Mouse (Mus musculus) heart, embryonic 10.5 days (tissue): ENCODE results near the gene Plcd3. TPM values are rescaled to one million over a fixed set of nuclear protein-coding genes. Genes with fewer than 3 reads are reported as not detected.

Source experiments
- DNase-seq: peaks from one replicate; pipeline ENCODE4 v3.0.0-alpha.2; 2017; ENCODE audit warnings: low spot score
- H3K27ac ChIP-seq: fragments of 300-500 bp; sonication (generic); 2 replicates; pipeline ENCODE4 v1.5.1; 2016; ENCODE audit warnings: mild to moderate bottlenecking
- H3K27me3 ChIP-seq: fragments of 300-500 bp; sonication (generic); 2 replicates; pipeline ENCODE4 v1.6.1; 2016; ENCODE audit warnings: mild to moderate bottlenecking; ENCODE audit not compliant: poor library complexity, insufficient read depth, severe bottlenecking
- H3K36me3 ChIP-seq: fragments of 300-500 bp; sonication (generic); 2 replicates; pipeline ENCODE4 v1.6.1; 2016; ENCODE audit warnings: mild to moderate bottlenecking, moderate library complexity
- H3K4me1 ChIP-seq: fragments of 300-500 bp; sonication (generic); 2 replicates; pipeline ENCODE4 v1.6.1; 2016; ENCODE audit warnings: mild to moderate bottlenecking
- H3K4me3 ChIP-seq: fragments of 300-500 bp; sonication (generic); 2 replicates; pipeline ENCODE4 v1.5.1; 2016; ENCODE audit warnings: mild to moderate bottlenecking, moderate library complexity
- H3K9me3 ChIP-seq: fragments of 300-500 bp; sonication (generic); 2 replicates; pipeline ENCODE4 v1.6.1; 2016; ENCODE audit warnings: mild to moderate bottlenecking, moderate library complexity
- whole genome bisulfite sequencing: fragments of 180-500 bp; shearing (Covaris S2); methylation state at CpG from one replicate; pipeline ENCODE4 v1.1.7; 2016; 5-methylcytosine and 5-hydroxymethylcytosine counted together
- polyA plus RNA-seq: library from polyadenylated mRNA; unstranded; fragments of >200 nt; fragmentation: Nextera tagmentation; extraction: Ambion mirVana; gene quantifications from 2 replicates; pipeline ENCODE4 v1.2.1, GENCODE M21; 2016

The Plcd3 gene
- polyA plus RNA-seq, 1 experiment from 2014 or later = 3.6 TPM

DNA sequence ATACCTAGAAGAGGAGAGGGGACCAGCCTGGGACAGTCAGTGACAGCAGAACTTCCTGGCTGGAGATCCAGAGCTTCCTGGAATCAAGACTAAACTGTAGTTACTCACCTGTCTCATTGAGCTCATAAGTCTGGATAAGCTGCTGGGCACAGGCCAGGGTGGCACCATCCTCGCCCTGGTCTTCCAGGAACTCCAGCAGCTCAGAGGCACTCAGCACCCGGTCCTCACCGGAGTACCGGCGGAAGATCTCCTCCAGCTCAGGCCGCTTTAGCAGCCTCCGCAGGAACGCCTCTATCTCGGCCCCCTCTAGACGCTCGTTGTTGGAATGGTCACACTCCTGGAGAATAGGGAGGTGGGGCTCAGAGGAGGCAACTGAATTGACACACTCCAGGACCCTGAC, 23.3 kb downstream of the Plcd3 start:
- peaks cover 6% of the 10 kb centered on the region; the same call in 1 of the 2 replicates for H3K36me3 ChIP-seq
- H3K9me3 ChIP-seq = no peaks in the 10 kb centered on the region
- 64% methylated on average over 11 of the region's 11 CpGs for WGBS
- no peak overlapping the region for H3K4me3 ChIP-seq
- no peak overlapping the region for H3K27ac ChIP-seq
- no peak for DNase-seq
- peaks cover 62% of the 10 kb centered on the region for H3K27me3 ChIP-seq
- H3K4me1 ChIP-seq = peaks cover 40% of the 10 kb centered on the region

DNA sequence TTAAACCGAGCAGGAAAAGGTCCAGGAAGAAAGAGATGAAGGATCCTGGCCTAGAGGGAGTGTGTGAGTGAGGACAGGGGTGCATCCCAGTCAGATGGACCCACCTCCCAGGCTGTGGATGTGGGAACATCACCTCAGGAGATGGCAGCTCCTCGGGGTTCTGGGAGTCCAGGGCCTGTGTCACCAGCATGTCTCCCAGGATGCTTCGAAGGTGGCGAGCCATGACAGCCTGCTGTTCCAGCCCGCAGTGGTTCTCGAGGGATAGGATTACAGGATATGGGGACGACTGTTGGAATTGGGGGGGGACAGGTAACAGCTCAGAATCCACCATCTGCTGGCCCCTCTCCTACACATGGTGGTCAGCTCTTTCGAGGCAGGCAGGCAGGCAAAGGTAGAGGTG, 24.9 kb downstream of the Plcd3 start:
- Histone ChIP-seq H3K4me1 (peaks cover 39% of the 10 kb centered on the region), H3K27ac (no peak overlapping the region), H3K27me3 (peaks cover 46% of the 10 kb centered on the region), H3K9me3 (no peaks in the 10 kb centered on the region), H3K36me3 (peaks cover 12% of the 10 kb centered on the region), H3K4me3 (no peak overlapping the region)
- 78% methylated on average over 8 of the region's 8 CpGs for WGBS
- DNase-seq = no peak

DNA sequence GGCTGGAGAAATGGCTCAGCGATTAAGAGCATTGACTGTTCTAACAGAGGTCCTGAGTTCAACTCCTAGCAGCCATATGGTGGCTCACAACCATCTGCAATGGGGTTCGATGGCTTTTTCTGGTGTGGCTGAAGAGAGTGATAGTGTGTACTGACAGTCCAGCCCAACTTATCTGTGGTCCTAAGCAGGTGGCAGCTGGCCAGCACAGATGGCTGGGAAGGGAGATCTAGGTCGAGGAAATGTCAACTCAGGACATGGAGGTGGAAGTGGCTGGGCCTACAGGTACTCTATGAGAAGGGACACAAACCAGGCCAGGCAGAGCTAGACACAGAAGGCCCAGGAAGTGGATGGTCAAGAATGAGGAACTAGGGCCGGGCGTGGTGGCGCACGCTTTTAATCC, 25.4 kb downstream of the Plcd3 start:
- peaks cover 35% of the 10 kb centered on the region for H3K4me1 ChIP-seq
- H3K27me3 ChIP-seq = peaks cover 40% of the 10 kb centered on the region
- H3K9me3 ChIP-seq = no peaks in the 10 kb centered on the region
- H3K27ac ChIP-seq = no peak overlapping the region
- no peak overlapping the region for H3K4me3 ChIP-seq
- WGBS = 78% methylated on average over 7 of the region's 7 CpGs
- no peak for DNase-seq
- H3K36me3 ChIP-seq = peaks cover 17% of the 10 kb centered on the region

DNA sequence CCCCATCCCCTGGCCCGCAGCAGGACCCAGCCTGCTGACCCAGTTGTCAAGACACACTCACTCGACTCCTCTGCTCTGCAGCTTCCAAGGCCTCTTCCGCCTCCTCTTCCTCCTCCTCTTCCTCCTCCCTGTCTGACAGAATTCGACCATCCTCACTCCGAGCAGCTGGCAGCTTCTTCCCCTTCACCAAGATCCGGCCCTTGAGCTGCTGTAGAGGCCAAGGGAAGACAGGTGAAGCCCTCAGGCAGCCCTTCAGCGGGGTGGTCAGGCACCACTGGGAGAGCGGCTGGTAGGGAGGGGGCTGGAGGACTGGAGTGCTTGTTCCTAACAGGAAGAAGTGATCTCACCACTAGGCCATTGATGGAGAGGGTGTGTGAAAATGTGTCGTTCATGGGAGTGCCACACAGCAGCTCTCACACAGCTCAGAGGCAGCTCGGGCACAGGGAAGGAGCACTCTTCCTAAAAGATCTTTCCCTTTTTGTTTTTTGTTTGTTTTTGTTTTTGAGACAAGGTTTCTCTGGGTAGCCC, 26.6 kb downstream of the Plcd3 start:
- Histone ChIP-seq H3K9me3 (no peaks in the 10 kb centered on the region), H3K27ac (peak overlapping the region; percentile 57; the same call in 1 of the 2 replicates), H3K27me3 (peaks cover 30% of the 10 kb centered on the region), H3K36me3 (peaks cover 28% of the 10 kb centered on the region), H3K4me3 (peak overlapping the region; percentile 20), H3K4me1 (peaks cover 26% of the 10 kb centered on the region)
- no peak for DNase-seq
- WGBS = 14% methylated on average over 10 of the region's 10 CpGs

DNA sequence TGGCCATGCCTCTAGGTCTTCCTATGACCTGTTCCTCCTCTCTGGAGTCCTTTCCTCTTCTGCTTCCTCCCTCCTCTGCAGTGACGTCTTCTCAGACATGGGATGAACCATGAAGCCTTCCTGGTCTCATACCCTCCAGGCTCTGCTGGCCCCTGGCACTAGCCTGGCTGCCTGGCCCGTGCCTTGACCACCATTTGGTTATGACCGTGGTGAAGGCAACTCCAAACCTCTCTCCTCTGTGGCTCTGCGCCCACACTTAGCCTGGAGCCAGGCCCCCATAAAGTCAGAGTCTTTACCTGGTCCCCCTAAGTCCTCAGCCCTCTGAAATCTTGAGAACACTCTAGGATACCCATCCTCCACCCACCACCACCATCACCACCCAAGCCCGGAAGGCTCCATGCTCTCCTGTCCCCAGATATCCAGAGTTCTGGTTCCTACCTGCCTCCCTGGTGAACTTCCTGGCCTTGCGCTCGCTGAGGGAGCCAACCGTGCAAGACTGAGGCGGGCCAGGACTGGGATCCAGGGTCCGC, 27.3 kb downstream of the Plcd3 start:
- H3K27ac ChIP-seq = peak overlapping the region; percentile 57

DNA sequence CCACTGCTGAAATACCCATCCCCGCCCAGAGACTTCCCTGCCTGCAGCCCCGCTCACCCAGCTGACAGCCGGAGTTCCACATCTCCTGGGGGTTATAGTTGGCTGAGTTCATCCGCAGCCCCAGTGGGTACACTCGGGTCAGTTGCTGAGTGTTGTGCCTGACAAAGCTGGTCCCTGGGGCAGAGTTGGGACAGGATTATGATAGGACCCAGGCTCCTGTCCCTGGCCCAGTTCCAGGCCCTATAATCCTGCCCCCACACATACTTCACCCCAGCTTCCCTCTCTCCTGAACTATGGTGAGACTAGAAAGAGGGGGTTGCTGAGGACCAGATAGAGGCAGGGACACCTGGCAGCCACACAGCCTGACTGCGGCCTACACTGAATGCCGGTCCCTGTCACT, 27.8 kb downstream of the Plcd3 start:
- Histone ChIP-seq H3K27ac (peak overlapping the region; percentile 57; the same call in 1 of the 2 replicates), H3K9me3 (no peaks in the 10 kb centered on the region), H3K27me3 (peaks cover 18% of the 10 kb centered on the region; the same call in 1 of the 2 replicates), H3K4me3 (no peak overlapping the region), H3K4me1 (peaks cover 25% of the 10 kb centered on the region), H3K36me3 (peaks cover 39% of the 10 kb centered on the region)
- no peak for DNase-seq
- WGBS = 84% methylated on average over 7 of the region's 7 CpGs

More for the DNA sequence above, 27.3 kb downstream of the Plcd3 start:
- H3K4me1 ChIP-seq = peaks cover 25% of the 10 kb centered on the region
- 57% methylated on average over 10 of the region's 10 CpGs for WGBS
- H3K9me3 ChIP-seq = no peaks in the 10 kb centered on the region
- H3K36me3 ChIP-seq = peaks cover 34% of the 10 kb centered on the region
- peaks cover 23% of the 10 kb centered on the region for H3K27me3 ChIP-seq
- no peak for DNase-seq
- H3K4me3 ChIP-seq = peak overlapping the region; percentile 20; the same call in 1 of the 2 replicates

DNA sequence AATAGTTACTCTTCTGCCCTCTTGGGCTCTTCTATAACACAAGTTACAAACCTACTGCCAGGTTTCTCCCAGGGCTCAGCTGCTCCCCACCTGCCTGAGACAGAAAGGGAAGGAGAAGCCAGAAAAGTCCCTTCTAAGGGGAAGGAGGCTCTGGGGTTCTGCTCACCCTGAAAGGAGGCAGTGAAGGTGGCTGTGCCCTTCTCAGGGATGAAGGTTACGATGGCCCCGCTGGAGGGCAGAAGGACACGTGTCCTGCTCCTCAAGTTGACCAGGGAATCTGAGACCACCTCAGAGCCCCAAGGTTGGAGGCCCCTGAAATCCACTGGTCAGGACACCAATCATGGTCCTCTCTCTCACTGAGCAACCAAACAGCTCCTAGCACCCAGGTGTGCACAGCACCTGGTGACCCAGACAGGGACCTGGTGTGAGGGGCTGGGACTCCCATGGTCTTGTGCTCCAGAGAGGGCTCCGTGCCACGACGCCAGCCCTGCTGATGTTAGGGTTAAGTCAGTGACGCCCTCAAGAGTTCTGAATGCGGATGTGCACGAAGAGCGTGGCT, 31.1 kb downstream of the Plcd3 start:
- H3K27ac ChIP-seq = no peak overlapping the region
- no peaks in the 10 kb centered on the region for H3K27me3 ChIP-seq
- H3K4me1 ChIP-seq = peaks cover 32% of the 10 kb centered on the region
- no peak for DNase-seq
- H3K4me3 ChIP-seq = no peak overlapping the region
- no peaks in the 10 kb centered on the region for H3K9me3 ChIP-seq
- H3K36me3 ChIP-seq = peaks cover 65% of the 10 kb centered on the region
- 88% methylated on average over 10 of the region's 10 CpGs for WGBS

DNA sequence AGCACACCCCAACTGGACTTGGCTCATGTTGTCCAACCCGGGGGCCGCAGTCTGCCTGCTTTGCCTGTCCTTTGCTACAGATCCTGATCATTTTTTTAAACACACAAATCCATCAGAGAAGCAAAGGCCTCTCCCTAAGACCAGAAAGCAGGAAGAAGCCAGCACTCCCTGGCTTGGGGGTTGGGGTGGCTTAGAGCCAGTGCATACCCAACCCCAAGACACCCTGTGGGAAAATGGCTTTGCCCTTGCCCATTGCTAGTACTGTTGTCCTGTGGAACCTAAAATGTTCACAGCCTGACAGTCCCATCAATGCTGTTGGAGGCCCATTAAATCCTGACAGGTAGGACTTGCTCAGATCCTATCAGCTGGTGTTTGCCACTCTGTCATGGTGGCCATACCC, 31.7 kb downstream of the Plcd3 start:
- H3K4me3 ChIP-seq = no peak overlapping the region
- no peak for DNase-seq
- H3K27ac ChIP-seq = no peak overlapping the region
- H3K27me3 ChIP-seq = no peaks in the 10 kb centered on the region
- H3K36me3 ChIP-seq = peaks cover 70% of the 10 kb centered on the region
- no peaks in the 10 kb centered on the region for H3K9me3 ChIP-seq
- 98% methylated on average over 2 of the region's 2 CpGs for WGBS
- peaks cover 27% of the 10 kb centered on the region for H3K4me1 ChIP-seq

DNA sequence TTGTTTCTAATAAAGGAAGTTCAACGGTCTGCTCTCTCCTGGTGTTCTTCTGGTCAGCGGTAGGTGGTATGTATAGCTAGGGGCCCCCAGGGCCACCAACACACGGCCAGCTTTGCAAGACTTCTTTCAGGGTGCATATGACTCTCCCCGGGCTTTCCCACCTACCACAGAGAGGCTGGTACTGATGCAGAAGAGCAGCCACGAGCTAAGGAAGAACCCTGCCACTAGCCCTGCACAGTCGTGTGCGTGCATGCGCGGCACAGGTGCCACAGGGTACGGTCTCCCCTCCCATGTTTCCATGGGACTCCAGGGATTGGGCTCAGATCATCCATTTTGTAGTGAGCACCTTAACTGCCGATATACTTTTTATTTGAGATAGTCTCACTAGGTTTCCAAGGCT, 32.6 kb downstream of the Plcd3 start:
- DNase-seq = no peak
- Histone ChIP-seq H3K27ac (no peak overlapping the region), H3K9me3 (no peaks in the 10 kb centered on the region), H3K27me3 (no peaks in the 10 kb centered on the region), H3K36me3 (peaks cover 79% of the 10 kb centered on the region), H3K4me1 (peaks cover 19% of the 10 kb centered on the region), H3K4me3 (no peak overlapping the region)
- WGBS = 94% methylated on average over 11 of the region's 11 CpGs

DNA sequence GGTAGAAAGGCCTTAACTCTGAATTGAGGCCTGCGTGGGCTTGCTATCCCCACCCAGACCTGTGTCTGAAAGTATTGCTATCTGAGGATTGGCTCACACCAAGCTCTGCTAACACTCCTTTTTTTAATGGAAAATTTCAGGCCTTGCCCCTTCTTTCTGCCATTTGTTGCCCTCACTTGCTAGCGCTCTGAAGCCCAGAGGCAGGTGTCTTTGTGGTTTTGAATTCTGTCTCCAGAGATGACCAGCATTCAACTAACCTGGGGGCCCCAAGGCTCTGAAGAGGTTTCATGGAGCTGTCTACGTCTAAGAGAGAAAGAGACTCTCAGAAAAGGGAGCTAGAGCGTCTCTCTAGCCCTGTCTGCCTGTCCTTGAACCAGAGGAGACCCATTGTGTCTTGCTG, 33.2 kb downstream of the Plcd3 start:
- H3K4me1 ChIP-seq = peaks cover 15% of the 10 kb centered on the region
- H3K27ac ChIP-seq = no peak overlapping the region
- peaks cover 85% of the 10 kb centered on the region for H3K36me3 ChIP-seq
- 90% methylated on average over 4 of the region's 4 CpGs for WGBS
- DNase-seq = no peak
- no peak overlapping the region for H3K4me3 ChIP-seq
- H3K27me3 ChIP-seq = no peaks in the 10 kb centered on the region
- no peaks in the 10 kb centered on the region for H3K9me3 ChIP-seq

DNA sequence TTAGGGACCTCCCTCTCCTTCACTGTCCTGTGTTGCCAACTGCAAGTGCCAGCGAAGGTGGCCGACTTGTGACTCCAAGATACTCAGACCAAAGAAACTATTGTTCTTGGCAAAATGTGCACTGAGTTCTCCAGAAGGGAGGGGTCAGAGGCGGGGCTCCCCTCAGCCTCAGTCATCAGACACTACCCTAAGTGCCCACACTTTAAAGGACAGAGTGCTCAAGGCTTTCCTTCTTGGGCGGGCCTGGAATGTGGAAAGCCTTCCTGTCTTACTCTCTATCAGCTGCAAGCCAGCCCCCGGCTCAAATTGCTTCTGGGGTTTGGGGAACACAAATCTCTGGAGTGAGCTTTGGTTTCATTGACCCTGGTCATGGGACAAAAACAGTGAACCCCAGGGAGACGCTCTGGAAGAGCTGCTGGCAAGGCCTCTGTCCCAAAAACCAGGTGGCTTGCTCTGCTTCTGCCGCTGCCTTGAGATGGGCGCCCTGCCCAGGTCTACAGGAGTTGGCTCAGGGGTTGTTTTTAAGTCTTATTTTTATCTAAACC, 33.9 kb downstream of the Plcd3 start:
- Histone ChIP-seq H3K27me3 (no peaks in the 10 kb centered on the region), H3K36me3 (peaks cover 89% of the 10 kb centered on the region), H3K9me3 (no peaks in the 10 kb centered on the region), H3K27ac (no peak overlapping the region), H3K4me3 (no peak overlapping the region), H3K4me1 (peaks cover 15% of the 10 kb centered on the region)
- whole genome bisulfite sequencing = 61% methylated on average over 8 of the region's 8 CpGs
- no peak for DNase-seq

DNA sequence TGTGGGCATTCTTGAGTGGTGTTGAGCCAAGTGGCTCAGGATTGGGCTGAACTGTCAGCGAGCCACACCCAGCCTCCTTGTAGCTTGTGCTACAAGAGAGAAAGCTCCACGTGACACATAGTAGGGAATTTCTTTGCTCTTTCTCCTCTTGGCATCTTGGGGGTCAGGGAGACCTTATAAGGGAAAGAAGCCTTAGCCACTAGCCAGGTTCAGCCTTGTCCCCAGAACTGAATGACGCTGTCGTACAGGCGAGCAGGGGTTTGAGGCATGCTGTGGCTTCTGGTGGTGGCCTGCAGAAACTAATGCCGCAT, 34.5 kb downstream of the Plcd3 start:
- 85% methylated on average over 6 of the region's 6 CpGs for WGBS
- Histone ChIP-seq H3K27me3 (no peaks in the 10 kb centered on the region), H3K4me1 (peaks cover 15% of the 10 kb centered on the region), H3K27ac (no peak overlapping the region), H3K9me3 (no peaks in the 10 kb centered on the region), H3K36me3 (peaks cover 91% of the 10 kb centered on the region), H3K4me3 (no peak overlapping the region)
- no peak for DNase-seq

DNA sequence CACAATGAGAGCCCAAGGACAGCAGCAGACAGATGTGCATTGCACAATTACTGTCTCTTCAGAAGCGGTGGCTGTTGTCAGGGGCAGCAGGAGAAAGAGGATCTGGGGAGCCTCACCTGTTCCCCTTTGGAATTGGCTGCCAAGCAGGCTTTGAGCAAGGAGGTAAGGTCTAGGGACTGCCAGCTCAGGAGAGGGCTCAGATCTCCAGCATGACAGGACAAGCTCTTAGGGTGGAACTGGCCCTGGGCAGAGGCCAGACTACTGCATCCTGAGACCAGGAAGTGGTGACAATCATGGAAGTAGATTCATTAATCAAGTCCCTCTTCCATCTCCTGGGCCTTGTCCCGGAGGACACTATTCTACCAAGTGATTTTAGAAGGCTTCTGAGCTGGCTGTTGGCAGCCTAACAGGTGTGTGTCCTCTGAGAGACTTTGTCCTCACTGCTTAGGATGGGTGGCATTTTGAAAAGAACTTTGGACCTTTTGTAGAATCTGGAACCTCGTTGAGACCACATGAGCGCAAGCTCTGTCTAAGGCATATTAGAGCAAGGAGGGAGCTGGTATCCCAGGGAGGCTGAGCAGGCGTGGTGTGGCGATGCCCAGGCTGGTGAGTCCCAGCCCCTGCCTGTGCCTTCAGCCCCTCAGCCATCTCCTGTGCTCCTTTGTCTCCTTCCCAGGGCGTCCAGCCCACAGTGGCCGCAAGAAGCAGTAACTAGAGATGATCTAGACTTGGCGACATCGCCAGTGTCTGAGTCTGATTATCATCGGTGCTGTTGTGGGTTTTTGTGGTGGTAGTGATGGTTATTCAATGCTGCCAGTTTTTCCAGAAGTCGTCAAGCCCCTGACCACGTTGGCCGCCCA, 35.0 kb downstream of the Plcd3 start:
- peaks cover 15% of the 10 kb centered on the region for H3K4me1 ChIP-seq
- peaks cover 94% of the 10 kb centered on the region for H3K36me3 ChIP-seq
- no peaks in the 10 kb centered on the region for H3K27me3 ChIP-seq
- DNase-seq = no peak
- no peaks in the 10 kb centered on the region for H3K9me3 ChIP-seq
- 90% methylated on average over 14 of the region's 14 CpGs for WGBS
- H3K4me3 ChIP-seq = no peak overlapping the region
- H3K27ac ChIP-seq = no peak overlapping the region
